Mouse (Mus musculus): ENCODE measurements around the gene Serpinb3c.
"Not testable (repeated sequence)": the region's sequence is repeated elsewhere in the genome, so short reads cannot be mapped to it uniquely, and the experiment has no call there.

The Serpinb3c gene

DNA sequence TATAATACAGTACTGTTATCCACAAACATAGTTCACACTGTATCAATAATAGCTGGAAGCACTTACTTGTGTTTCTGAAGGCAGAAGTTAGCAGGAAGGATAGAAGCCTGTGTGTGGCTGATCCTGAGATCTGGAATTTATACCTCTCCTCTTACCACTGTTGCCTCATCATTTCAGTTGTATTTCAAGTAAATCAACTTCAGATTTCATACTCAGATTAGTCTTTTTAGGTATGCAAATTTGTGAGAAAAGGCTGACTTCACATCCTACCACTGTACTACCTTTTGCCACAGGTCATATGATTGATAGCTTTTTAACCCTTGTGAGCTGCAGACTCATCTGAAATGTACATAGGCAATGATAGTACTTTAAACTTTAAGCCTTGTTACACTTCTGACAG is at the start of gene Serpinb3c, which contains the start of gene Serpinb3b:
TSS of gene Serpinb3c (minus strand) at position 111 of the 400 bp plus-strand sequence.
TSS of gene Serpinb3b (minus strand) at position 101 of the 400 bp plus-strand sequence.
- not testable (repeated sequence) for DNase-seq (ENCODE audit: low spot score)

DNA sequence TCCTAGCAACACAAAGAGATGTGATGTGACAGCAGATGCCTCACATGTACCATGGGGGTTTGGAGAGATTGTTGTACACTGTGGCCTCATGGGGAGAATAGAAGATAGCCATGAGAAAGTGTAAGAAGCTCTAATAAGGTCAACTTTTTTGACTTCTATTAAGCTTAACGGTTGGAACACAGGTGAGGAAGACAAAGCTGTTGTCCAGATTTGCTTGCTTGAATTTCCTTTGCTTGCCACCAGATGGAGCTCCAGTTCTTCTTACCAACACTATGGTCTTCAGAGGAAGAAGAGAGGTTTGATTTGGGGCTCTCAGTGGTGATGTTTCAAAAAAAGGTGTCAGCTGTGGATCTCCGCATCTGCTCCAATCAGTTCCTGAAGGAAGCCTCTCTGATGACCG is 35.0 kb downstream of the Serpinb3c start:
- DNase-seq (ENCODE audit: low spot score): not testable (repeated sequence)
